Comparison of ENCODE assay signal across 8 mouse cellular contexts in genomic region chr13:56678188-56678787, GRCm38 (mm10). TPM values are rescaled to one million over a fixed set of nuclear protein-coding genes. Genes with fewer than 3 reads are reported as not detected.
DNase-seq lines count a peak whose midpoint lies in the region; ATAC-seq lines count a peak whose summit lies in the region.

No protein-coding gene starts in this region.

- no peaks in the 10 kb centered on the region for H3K9me3 ChIP-seq in hindbrain, embryonic 15.5 days
- H3K9me3 ChIP-seq in lung, embryonic 15.5 days: no peaks in the 10 kb centered on the region

- intact Hi-C loops in left cerebral cortex, postnatal 36 days (cut with DNase I): no loop called here

- peak; percentile 69 for ATAC-seq in hindbrain, embryonic 15.5 days (ENCODE audit: low FRiP score, low read depth)
- ATAC-seq in lung, embryonic 15.5 days (ENCODE audit: borderline replicate concordance, extremely low read depth, low FRiP score, low TSS enrichment): peak; percentile 63

- DNase-seq in MN1 (ENCODE audit: low spot score): peak; percentile 49
- peak; percentile 85 for DNase-seq in adrenal gland, postnatal 14 days
- no peak for DNase-seq in right cerebral cortex, postnatal 4 days
- DNase-seq in layer of hippocampus, adult 9-10 months (ENCODE audit: low spot score): no peak
- DNase-seq in spleen, postnatal 14 days (ENCODE audit: low spot score in 2 of 2): no peak
- no peak for DNase-seq in left cerebral cortex, postnatal 36 days (ENCODE audit: low spot score in 2 of 2)

- no peak overlapping the region for H3K9ac ChIP-seq in hindbrain, embryonic 15.5 days
- no peak overlapping the region for H3K9ac ChIP-seq in lung, embryonic 15.5 days

- H3K4me1 ChIP-seq in hindbrain, embryonic 15.5 days (replicated peaks): peaks cover 19% of the 10 kb centered on the region
- peaks cover 44% of the 10 kb centered on the region for H3K4me1 ChIP-seq in lung, embryonic 15.5 days

- H3K27me3 ChIP-seq in hindbrain, embryonic 15.5 days: no peaks in the 10 kb centered on the region
- H3K27me3 ChIP-seq in lung, embryonic 15.5 days: no peaks in the 10 kb centered on the region

- H3K27ac ChIP-seq in hindbrain, embryonic 15.5 days (replicated peaks): peak overlapping the region; percentile 42; the same call in 1 of the 2 replicates
- H3K27ac ChIP-seq in lung, embryonic 15.5 days: peak overlapping the region; percentile 72

- no peaks in the 10 kb centered on the region for H3K36me3 ChIP-seq in hindbrain, embryonic 15.5 days
- H3K36me3 ChIP-seq in lung, embryonic 15.5 days: no peaks in the 10 kb centered on the region

- WGBS in hindbrain, embryonic 15.5 days: 25% methylated on average over 10 of the region's 10 CpGs
- 10% methylated on average over 10 of the region's 10 CpGs for WGBS in lung, embryonic 15.5 days

- H3K4me2 ChIP-seq in hindbrain, embryonic 15.5 days: no peak overlapping the region
- H3K4me2 ChIP-seq in lung, embryonic 15.5 days: 0 out of 2 replicates have a peak overlapping the region, but pooled peaks have one; percentile 4

- H3K4me3 ChIP-seq in hindbrain, embryonic 15.5 days: no peak overlapping the region
- no peak overlapping the region for H3K4me3 ChIP-seq in lung, embryonic 15.5 days

RNA-seq across cellular contexts. Expression of gene Smad5, which starts 24.5 kb away (rescaled TPM):
- 50.9 and 61.1 TPM in 2 replicates for total RNA-seq in adrenal gland, postnatal 14 days (2021)
- polyA plus RNA-seq in hindbrain, embryonic 15.5 days (2015; fragmentation: Nextera tagmentation; extraction: Ambion mirVana): 20.2 and 20.8 TPM in 2 replicates
- polyA plus RNA-seq in lung, embryonic 15.5 days (2015; fragmentation: Nextera tagmentation; extraction: Ambion mirVana): 34.1 and 34.7 TPM in 2 replicates
- 10 to 100 TPM; 18.1 to 23.1 TPM for total RNA-seq in left cerebral cortex, postnatal 36 days (2021)

Comparison
In these comparisons a context has a peak if more than half of its experiments do, and no peak if none do; other contexts are left out.
1. DNase-seq: peak in MN1 (single experiment) and adrenal gland, postnatal 14 days (single experiment); none in right cerebral cortex, postnatal 4 days (single experiment), layer of hippocampus, adult 9-10 months (single experiment), spleen, postnatal 14 days (0 of 2) and left cerebral cortex, postnatal 36 days (0 of 2).